18 mouse cellular contexts compared by ENCODE assay signal in the genomic region with DNA sequence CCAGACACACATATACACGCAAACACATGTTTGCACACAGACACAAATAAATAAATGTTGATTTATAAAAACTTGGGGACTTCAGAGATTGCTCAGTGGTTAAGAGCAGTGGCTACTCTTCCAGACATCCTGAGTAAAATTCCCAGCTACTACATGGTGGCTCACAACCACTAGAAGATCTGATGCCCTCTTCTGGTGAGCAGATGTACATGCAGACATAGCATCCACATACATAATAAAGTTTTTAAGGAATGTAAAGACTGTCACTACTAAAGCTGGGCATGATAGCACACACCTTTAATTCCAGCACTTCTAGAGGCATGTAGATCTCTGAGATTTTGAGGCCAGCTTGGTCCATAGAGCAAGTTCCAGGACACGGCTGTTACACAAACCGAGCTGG. TPM values are rescaled to one million over a fixed set of nuclear protein-coding genes. Genes with fewer than 3 reads are reported as not detected.
DNase-seq lines count a peak whose midpoint lies in the region; ATAC-seq and TF ChIP-seq lines count a peak whose summit lies in the region.
"Had no signal": no experiment of that assay in that cellular context is flagged by ENCODE, and none has a peak within 500 bp of the region (broad histone marks: within the 10 kb centered on the region; RNA-seq: fewer than 3 reads in every experiment).

No protein-coding gene starts in this region.

- WGBS in kidney, postnatal 0 days, result 97% methylated on average over 3 of the region's 3 CpGs

- H3K4me1 ChIP-seq in kidney, postnatal 0 days (replicated peaks; ENCODE audit: insufficient read depth, low read length), result no peaks in the 10 kb centered on the region
- H3K4me1 ChIP-seq in E14TG2a.4 (replicated peaks; ENCODE audit: low read depth, low read length), result peaks cover 58% of the 10 kb centered on the region
- H3K4me1 ChIP-seq: hindbrain, embryonic 13.5 days; limb, embryonic 12.5 days had no signal

- peaks cover 3% of the 10 kb centered on the region; the same call in 1 of the 2 replicates for H3K36me3 ChIP-seq in kidney, postnatal 0 days (ENCODE audit: insufficient read depth, low read length)
- peaks cover 26% of the 10 kb centered on the region for H3K36me3 ChIP-seq in E14TG2a.4 (ENCODE audit: insufficient read depth, low read length)

- TF ChIP-seq CTCF in kidney, postnatal 0 days (IDR thresholded peaks at IDR 0.05; ENCODE audit: low read depth), result peak; percentile 57
- peak; percentile 59 for TF ChIP-seq CTCF in E14TG2a.4 (conservative IDR thresholded peaks at IDR 0.05; ENCODE audit: low read length)

- H3K9me3 ChIP-seq in kidney, postnatal 0 days (replicated peaks; ENCODE audit: low read length), result no peaks in the 10 kb centered on the region
- no peaks in the 10 kb centered on the region for H3K9me3 ChIP-seq in E14TG2a.4 (ENCODE audit: low read length)
- H3K9me3 ChIP-seq: hindbrain, embryonic 13.5 days; limb, embryonic 12.5 days had no signal

- no peaks in the 10 kb centered on the region for H3K27me3 ChIP-seq in kidney, postnatal 0 days (ENCODE audit: insufficient read depth, low read length)
- no peaks in the 10 kb centered on the region for H3K27me3 ChIP-seq in E14TG2a.4 (ENCODE audit: insufficient read depth, low read length)
- H3K27me3 ChIP-seq: hindbrain, embryonic 13.5 days; limb, embryonic 12.5 days had no signal

- no peak overlapping the region for H3K4me2 ChIP-seq in kidney, postnatal 0 days (ENCODE audit: low read length)
- H3K4me2 ChIP-seq: hindbrain, embryonic 13.5 days; limb, embryonic 12.5 days had no signal

- H3K9ac ChIP-seq in kidney, postnatal 0 days (ENCODE audit: low read depth, low read length), result no peak overlapping the region
- H3K9ac ChIP-seq: hindbrain, embryonic 13.5 days; limb, embryonic 12.5 days had no signal

- DNase-seq in kidney, postnatal 0 days (ENCODE audit: low spot score), result peak; percentile 22
- no peak for DNase-seq in kidney, postnatal 4 days
- peak; percentile 6 for DNase-seq in 3134 (ENCODE audit: extremely low read depth, insufficient read length, low spot score)
- no peak for DNase-seq in adrenal gland, adult 2 months
- DNase-seq: adrenal gland, postnatal 14 days; cerebellum, adult 9-11 months; embryo, embryonic 11 days; heart, adult 18-20 months; kidney, adult 18-20 months; lung, adult 18-20 months; right cerebral cortex, adult 18-20 months had no signal

- ATAC-seq in kidney, postnatal 0 days (replicated peaks; ENCODE audit: low FRiP score, low read depth), result no peak
- ATAC-seq in erythroblast, adult 5-6 weeks (replicated peaks; ENCODE audit: low FRiP score, poor library complexity, severe bottlenecking), result peak; percentile 78
- ATAC-seq in cerebellum, adult (ENCODE audit: insufficient number of reproducible peaks, low FRiP score, low TSS enrichment), result no peak
- ATAC-seq: CD4-positive, CD25-positive, alpha-beta regulatory T cell, adult 4 months; forebrain, embryonic 14.5 days had no signal

- H3K4me3 ChIP-seq in kidney, postnatal 0 days (replicated peaks; ENCODE audit: low read depth, low read length), result no peak overlapping the region
- H3K4me3 ChIP-seq in E14TG2a.4 (replicated peaks; ENCODE audit: low read length), result peak overlapping the region; percentile 64
- H3K4me3 ChIP-seq: hindbrain, embryonic 13.5 days; limb, embryonic 12.5 days had no signal

- H3K27ac ChIP-seq in kidney, postnatal 0 days, result no peak overlapping the region
- H3K27ac ChIP-seq: hindbrain, embryonic 13.5 days; limb, embryonic 12.5 days had no signal

RNA-seq across cellular contexts. Expression of a gene that starts 16.5 kb away (rescaled TPM):
- 3.5 TPM in 2 replicates for polyA plus RNA-seq in kidney, postnatal 0 days (2015; fragmentation: Nextera tagmentation; extraction: Ambion mirVana)
- total RNA-seq in erythroblast, adult 5-6 weeks (2015; ENCODE audit: low replicate concordance), result 8.6 and 10.9 TPM in 2 replicates
- 6.6 and 7.6 TPM in 2 replicates for total RNA-seq in erythroblast, adult 5-6 weeks (2017; ENCODE audit: low replicate concordance)
- 10 to 100 TPM; 15.9 to 22.6 TPM for total RNA-seq in adrenal gland, adult 2 months (2021)
- 6.0 and 6.1 TPM in 2 replicates for polyA plus RNA-seq in adrenal gland, adult 2 months (2012; rRNA removed)

Comparison
In these comparisons a context has a peak if more than half of its experiments do, and no peak if none do; other contexts are left out.
1. DNase-seq: peak in kidney, postnatal 0 days (single experiment) and 3134 (single experiment); none in kidney, postnatal 4 days (0 of 2) and adrenal gland, adult 2 months (single experiment).